Mouse (Mus musculus): ENCODE measurements around the gene Gns.

GRCm38 (mm10) chr10:121436258-121436645 is 71.4 kb downstream of the Gns start:
- TF ChIP-seq EP300 (IDR thresholded peaks at IDR 0.05) (no peak), CTCF (IDR thresholded peaks at IDR 0.05) (no peak)

Measured in lung, postnatal 0 days (tissue).